Mouse (Mus musculus) kidney, postnatal 10 days (tissue): ENCODE measurements around the gene Stat6.

ENCODE experiments used
- DNase-seq: peaks from one replicate; pipeline ENCODE4 v3.0.0; 2021; ENCODE audit warnings: mixed read lengths

Stat6 gene

GRCm38 (mm10) chr10:127674794-127675522, 32.2 kb downstream of the Stat6 start:
- DNase-seq, result peak; percentile 94

- DNase-seq, result no peak
These were observed 33.1 kb downstream of the Stat6 start for GRCm38 (mm10) chr10:127675859-127676398.

- peak; percentile 96 for DNase-seq
These were observed 34.1 kb downstream of the Stat6 start for GRCm38 (mm10) chr10:127676691-127677548.

- peak; percentile 84 for DNase-seq
These were observed 35.0 kb downstream of the Stat6 start for GRCm38 (mm10) chr10:127677591-127678336.

- DNase-seq, result no peak
These were observed 36.4 kb downstream of the Stat6 start for GRCm38 (mm10) chr10:127679208-127679607.

GRCm38 (mm10) chr10:127679881-127680280, 37.1 kb downstream of the Stat6 start:
- no peak for DNase-seq

GRCm38 (mm10) chr10:127682886-127683285, 40.1 kb downstream of the Stat6 start:
- DNase-seq, result no peak

- DNase-seq, result no peak
These were observed 48.3 kb downstream of the Stat6 start for GRCm38 (mm10) chr10:127691053-127691452.

- DNase-seq, result peak; percentile 27
These were observed 51.9 kb downstream of the Stat6 start for GRCm38 (mm10) chr10:127694636-127695035.

- DNase-seq, result no peak
These were observed 53.0 kb downstream of the Stat6 start for GRCm38 (mm10) chr10:127695775-127696174.

GRCm38 (mm10) chr10:127698966-127699365, 56.2 kb downstream of the Stat6 start:
- DNase-seq, result no peak

- DNase-seq, result peak; percentile 28
These were observed 60.5 kb downstream of the Stat6 start for GRCm38 (mm10) chr10:127703299-127703698.

GRCm38 (mm10) chr10:127704293-127704692, 61.5 kb downstream of the Stat6 start:
- no peak for DNase-seq

- DNase-seq, result no peak
These were observed 62.0 kb downstream of the Stat6 start, which contains the start of gene Myo1a for GRCm38 (mm10) chr10:127704766-127705220. Gene Myo1a, plus strand, starts transcription at chr10:127705170.

GRCm38 (mm10) chr10:127705783-127706182, 63.0 kb downstream of the Stat6 start:
- DNase-seq, result no peak

GRCm38 (mm10) chr10:127707721-127708120, 64.9 kb downstream of the Stat6 start:
- peak; percentile 78 for DNase-seq

- no peak for DNase-seq
These were observed 66.1 kb downstream of the Stat6 start for GRCm38 (mm10) chr10:127708850-127709370.

- no peak for DNase-seq
These were observed 67.5 kb downstream of the Stat6 start for GRCm38 (mm10) chr10:127710331-127710730.
